Mouse (Mus musculus) kidney, postnatal 0 days (tissue): Measurements from ENCODE around the gene Has3. TPM values are rescaled to one million over a fixed set of nuclear protein-coding genes. Genes with fewer than 3 reads are reported as not detected.

Experiments
- ATAC-seq: fragments of 200-750 bp; cut with Nextera tagmentation; replicated peaks from 2 replicates; pipeline ENCODE4 v1.8.0; 2017; ENCODE audit warnings: low read depth, moderate number of reproducible peaks, moderate TSS enrichment, moderate library complexity; ENCODE audit not compliant: low FRiP score
- DNase-seq: peaks from one replicate; pipeline ENCODE4 v3.0.0-alpha.2; 2016; ENCODE audit warnings: low spot score
- H3K27ac ChIP-seq: fragments of 300-500 bp; sonication (generic); 2 replicates; pipeline ENCODE4 v1.5.1; 2014; ENCODE audit warnings: mild to moderate bottlenecking
- H3K27me3 ChIP-seq: fragments of 300-500 bp; sonication (generic); 2 replicates; pipeline ENCODE4 v1.6.1; 2014; ENCODE audit warnings: low read length, mixed read lengths; ENCODE audit not compliant: insufficient read depth
- H3K36me3 ChIP-seq: fragments of 300-500 bp; sonication (generic); 2 replicates; pipeline ENCODE4 v1.6.1; 2014; ENCODE audit warnings: low read length, mixed read lengths; ENCODE audit not compliant: insufficient read depth
- H3K4me1 ChIP-seq: fragments of 300-500 bp; sonication (generic); replicated peaks from 2 replicates; pipeline ENCODE4 v1.6.1; 2014; ENCODE audit warnings: antibody characterized with exemption, low read length, mixed read lengths; ENCODE audit not compliant: insufficient read depth
- H3K4me2 ChIP-seq: fragments of 300-500 bp; sonication (generic); 2 replicates; pipeline ENCODE4 v1.6.1; 2014; ENCODE audit warnings: mild to moderate bottlenecking, low read length, moderate library complexity, mixed read lengths
- H3K4me3 ChIP-seq: fragments of 300-500 bp; sonication (generic); replicated peaks from 2 replicates; pipeline ENCODE4 v1.5.1; 2014; ENCODE audit warnings: low read depth, low read length
- H3K9ac ChIP-seq: fragments of 300-500 bp; sonication (generic); 2 replicates; pipeline ENCODE4 v1.6.1; 2014; ENCODE audit warnings: low read depth, low read length
- H3K9me3 ChIP-seq: fragments of 300-500 bp; sonication (generic); replicated peaks from 2 replicates; pipeline ENCODE4 v1.6.1; 2016; ENCODE audit warnings: low read length, inconsistent platforms, mixed read lengths
- CTCF ChIP-seq: IDR thresholded peaks from 2 replicates; pipeline ENCODE4 v1.5.1; 2016; ENCODE audit warnings: antibody characterized with exemption, low read depth, mild to moderate bottlenecking, moderate library complexity
- WGBS: fragments of 180-500 bp; shearing (Covaris S2); extraction: QIAGEN DNeasy Blood & Tissue Kit; methylation state at CpG from one replicate; pipeline ENCODE4 v1.1.7; 2014; 5-methylcytosine and 5-hydroxymethylcytosine counted together
- polyA plus RNA-seq: library from polyadenylated mRNA; unstranded; fragments of >200 nt; fragmentation: Nextera tagmentation; extraction: Ambion mirVana; gene quantifications from 2 replicates; pipeline ENCODE4 v1.2.1, GENCODE M21; 2015

Has3 gene
- polyA plus RNA-seq, 1 experiment from 2014 or later: 0.54 TPM

DNA sequence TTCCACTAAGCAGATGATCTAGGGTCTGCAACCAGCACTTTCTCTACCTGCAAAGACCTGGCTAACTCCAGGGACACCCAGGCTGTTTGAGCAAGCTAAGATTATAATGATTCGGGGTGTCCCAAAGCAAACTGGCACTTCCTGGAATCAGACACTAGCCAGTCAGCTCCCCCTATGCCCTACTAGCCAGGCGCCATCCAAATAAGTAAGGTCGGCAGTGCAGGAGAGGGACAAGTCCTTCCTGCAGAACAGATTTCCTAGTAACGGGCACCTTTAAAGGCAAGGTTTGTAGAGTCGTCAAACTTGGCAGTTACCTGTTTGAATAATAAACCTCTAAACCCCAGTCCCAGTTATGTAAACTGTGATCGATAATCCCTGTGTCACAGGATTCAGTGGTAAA lies 31.2 kb upstream of the Has3 start:
- ATAC-seq (no peak), DNase-seq (no peak)
- 62% methylated on average over 6 of the region's 6 CpGs for WGBS
- TF ChIP-seq CTCF: no peak
- no peak overlapping the region for H3K4me3 ChIP-seq
- no peaks in the 10 kb centered on the region for H3K9me3 ChIP-seq
- H3K9ac ChIP-seq: no peak overlapping the region
- 0 out of 2 replicates have a peak, but pooled peaks cover 7% of the 10 kb centered on the region for H3K4me1 ChIP-seq
- H3K27ac ChIP-seq: no peak overlapping the region
- no peak overlapping the region for H3K4me2 ChIP-seq
- H3K27me3 ChIP-seq: no peaks in the 10 kb centered on the region
- H3K36me3 ChIP-seq: no peaks in the 10 kb centered on the region

DNA sequence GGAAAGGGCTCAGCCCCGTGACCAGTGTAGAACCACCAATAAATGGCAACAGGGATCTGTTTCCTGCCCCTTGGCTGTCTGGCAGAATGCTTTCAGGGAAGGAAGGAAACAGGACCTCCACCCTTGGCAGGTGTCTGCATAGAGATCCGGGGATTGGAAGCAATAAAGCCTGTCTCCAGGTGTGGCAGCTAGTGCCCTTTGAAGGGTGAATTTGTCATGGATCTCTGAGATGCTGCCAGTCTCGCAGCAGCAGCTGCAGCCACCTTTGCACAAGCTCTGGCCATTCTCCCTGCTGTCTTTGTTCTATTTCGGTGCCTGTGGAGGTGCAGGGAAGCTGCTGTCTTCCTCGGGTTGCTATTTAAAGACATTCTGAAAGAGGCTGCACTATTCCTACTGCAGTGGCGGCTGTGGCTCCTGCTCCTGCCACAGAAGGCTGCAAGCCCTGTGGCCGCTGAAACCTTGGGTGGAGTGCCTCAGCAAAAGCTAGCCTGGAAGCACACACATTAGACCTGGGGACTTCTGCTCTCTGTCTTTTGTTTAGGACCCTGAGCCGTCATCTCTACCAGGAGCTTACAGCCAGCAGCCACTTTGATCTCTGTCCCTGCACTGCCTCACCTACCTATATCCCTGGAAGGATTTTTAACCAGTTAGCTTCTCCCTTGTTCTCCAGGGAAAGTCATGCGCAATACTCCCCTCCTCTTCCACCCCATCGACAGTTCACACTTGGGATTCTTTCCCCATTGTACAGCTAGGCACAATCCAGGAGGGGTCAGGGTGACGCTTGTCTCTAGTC lies 30.6 kb upstream of the Has3 start:
- peak overlapping the region; percentile 19; the same call in 1 of the 2 replicates for H3K27ac ChIP-seq
- H3K4me2 ChIP-seq: no peak overlapping the region
- DNase-seq: no peak
- no peak for TF ChIP-seq CTCF
- WGBS: 36% methylated on average over 11 of the region's 11 CpGs
- no peak overlapping the region for H3K4me3 ChIP-seq
- no peaks in the 10 kb centered on the region for H3K27me3 ChIP-seq
- no peaks in the 10 kb centered on the region for H3K9me3 ChIP-seq
- H3K9ac ChIP-seq: no peak overlapping the region
- no peaks in the 10 kb centered on the region for H3K36me3 ChIP-seq
- ATAC-seq: no peak
- H3K4me1 ChIP-seq: 0 out of 2 replicates have a peak, but pooled peaks cover 7% of the 10 kb centered on the region

DNA sequence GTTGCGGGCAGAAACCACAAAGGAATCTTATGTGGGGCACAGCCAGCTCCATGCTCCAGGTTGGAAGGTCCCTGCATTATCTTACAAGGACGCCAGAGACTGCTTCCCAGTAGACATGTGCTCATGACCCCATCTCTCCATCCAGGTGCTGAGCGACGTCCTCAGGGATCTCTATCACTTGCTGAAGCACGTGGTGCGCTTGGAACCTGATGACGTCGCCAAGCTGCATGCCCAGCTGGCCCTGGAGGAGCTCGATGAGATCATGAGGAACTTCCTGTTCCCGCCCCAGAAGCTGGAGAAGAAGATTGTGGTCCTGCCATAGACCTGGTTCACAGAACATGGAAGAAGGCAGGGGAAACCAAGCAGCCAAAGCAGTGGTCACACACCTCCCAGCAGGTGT lies 20.0 kb upstream of the Has3 start:
- Histone ChIP-seq H3K36me3 (0 out of 2 replicates have a peak, but pooled peaks cover 4% of the 10 kb centered on the region), H3K9ac (no peak overlapping the region), H3K4me3 (no peak overlapping the region), H3K27me3 (no peaks in the 10 kb centered on the region), H3K4me2 (no peak overlapping the region), H3K9me3 (no peaks in the 10 kb centered on the region), H3K27ac (no peak overlapping the region), H3K4me1 (0 out of 2 replicates have a peak, but pooled peaks cover 3% of the 10 kb centered on the region)
- DNase-seq (no peak), ATAC-seq (no peak)
- no peak for TF ChIP-seq CTCF
- 86% methylated on average over 10 of the region's 10 CpGs for WGBS

DNA sequence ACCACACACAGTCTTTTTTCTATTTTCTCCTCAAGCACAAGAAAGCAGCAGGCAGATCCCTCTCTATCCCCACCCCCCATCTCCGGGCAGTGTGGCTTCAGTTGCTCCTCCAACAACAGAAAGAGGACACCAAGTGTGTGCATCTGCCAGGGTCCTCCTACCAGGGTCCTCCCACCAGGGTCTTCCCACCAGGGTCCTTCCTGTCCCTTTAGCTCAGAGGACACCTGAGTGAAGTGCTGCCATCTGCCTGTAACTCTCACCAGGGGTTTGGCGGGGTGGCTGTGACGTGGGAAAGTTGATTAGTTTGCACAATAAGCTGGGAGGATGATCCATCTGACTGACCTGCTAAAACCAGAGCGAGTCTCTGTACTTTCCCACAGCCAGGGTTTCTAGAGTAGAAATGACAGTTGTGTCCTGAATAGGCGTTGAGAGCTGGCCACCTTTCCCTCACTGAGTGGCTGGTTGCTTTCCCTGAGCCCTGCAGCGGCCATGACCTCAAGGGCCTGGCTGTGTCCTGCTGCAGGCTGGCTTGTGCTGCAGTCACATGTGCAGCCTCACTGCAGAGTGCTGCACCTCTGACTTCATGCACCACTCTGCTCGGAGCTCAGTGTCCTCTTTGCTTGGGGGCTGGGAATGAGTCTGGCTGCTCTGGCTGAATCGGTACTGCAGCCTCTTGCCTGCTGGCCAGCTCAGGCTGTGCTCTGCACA lies 15.4 kb upstream of the Has3 start:
- WGBS: 37% methylated on average over 8 of the region's 8 CpGs
- Histone ChIP-seq H3K9ac (no peak overlapping the region), H3K27me3 (no peaks in the 10 kb centered on the region), H3K4me2 (no peak overlapping the region), H3K4me3 (no peak overlapping the region), H3K9me3 (no peaks in the 10 kb centered on the region), H3K27ac (peak overlapping the region; percentile 11; the same call in 1 of the 2 replicates), H3K4me1 (0 out of 2 replicates have a peak, but pooled peaks cover 3% of the 10 kb centered on the region), H3K36me3 (no peaks in the 10 kb centered on the region)
- DNase-seq: peak; percentile 56
- peak; percentile 49 for TF ChIP-seq CTCF
- peak; percentile 60 for ATAC-seq

DNA sequence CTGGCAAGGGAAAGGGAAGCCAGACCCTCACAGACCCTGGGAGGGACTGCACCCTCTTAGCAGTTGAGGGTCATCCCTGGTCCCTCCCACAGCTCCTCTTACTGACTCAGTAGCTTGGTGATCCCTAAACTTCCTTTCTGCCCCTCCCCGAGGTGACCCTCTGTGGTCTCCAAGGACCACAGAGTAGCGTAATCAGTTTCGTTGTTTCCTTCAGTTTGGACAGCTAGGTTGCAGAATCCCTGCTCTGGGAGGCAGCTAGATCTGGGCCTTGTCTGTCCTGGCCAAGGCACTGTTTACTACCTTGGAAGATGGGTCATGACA lies 14.8 kb upstream of the Has3 start:
- Histone ChIP-seq H3K9me3 (no peaks in the 10 kb centered on the region), H3K9ac (no peak overlapping the region), H3K36me3 (no peaks in the 10 kb centered on the region), H3K4me3 (no peak overlapping the region), H3K4me1 (0 out of 2 replicates have a peak, but pooled peaks cover 3% of the 10 kb centered on the region), H3K27ac (peak overlapping the region; percentile 11; the same call in 1 of the 2 replicates), H3K27me3 (no peaks in the 10 kb centered on the region), H3K4me2 (no peak overlapping the region)
- DNase-seq (no peak), ATAC-seq (no peak)
- 61% methylated on average over 3 of the region's 3 CpGs for WGBS
- TF ChIP-seq CTCF: no peak

DNA sequence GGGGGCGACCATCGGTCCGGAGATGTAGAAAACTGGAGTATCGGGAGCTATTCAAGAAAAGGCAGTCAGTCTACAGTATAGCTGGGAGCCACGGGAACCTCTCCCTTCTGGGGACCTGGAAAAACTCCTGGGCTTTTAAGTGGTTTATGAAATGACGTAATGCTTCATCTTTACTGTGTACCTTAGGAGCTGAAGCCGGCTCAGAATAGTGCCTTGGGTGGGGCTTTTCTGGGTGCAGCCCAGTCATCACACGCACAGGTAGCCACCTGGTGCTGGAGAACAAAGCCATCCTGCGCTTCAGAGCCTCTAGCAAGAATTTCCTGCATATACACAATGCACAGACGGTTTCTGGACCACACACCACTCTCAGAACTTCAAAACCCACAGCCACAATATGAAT lies 7.2 kb upstream of the Has3 start:
- TF ChIP-seq CTCF: no peak
- 88% methylated on average over 10 of the region's 10 CpGs for WGBS
- Histone ChIP-seq H3K4me2 (no peak overlapping the region), H3K9ac (no peak overlapping the region), H3K9me3 (no peaks in the 10 kb centered on the region), H3K4me3 (no peak overlapping the region), H3K36me3 (no peaks in the 10 kb centered on the region), H3K27ac (no peak overlapping the region), H3K27me3 (no peaks in the 10 kb centered on the region), H3K4me1 (no peaks in the 10 kb centered on the region)
- ATAC-seq: no peak
- no peak for DNase-seq
